28 mouse cellular contexts compared by ENCODE assay signal in the genomic region with DNA sequence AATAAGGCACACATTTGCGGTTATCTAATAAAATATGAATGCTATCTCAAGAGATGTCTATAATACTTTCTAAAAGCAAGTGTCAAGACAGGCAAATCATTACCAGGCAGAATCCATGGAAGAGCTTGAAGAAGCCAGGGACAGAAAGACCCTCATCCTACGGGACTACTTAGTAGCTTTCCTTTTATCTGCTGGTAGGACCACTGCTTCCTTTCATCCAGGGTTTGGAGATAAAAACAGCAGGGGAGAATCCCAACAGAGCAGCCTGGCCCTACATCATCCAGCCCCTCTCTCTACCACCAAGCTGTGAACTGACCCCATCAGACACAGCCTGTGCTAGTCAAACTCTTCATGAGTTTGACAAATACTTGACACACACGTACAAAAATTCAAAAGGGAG.
"Had no signal": no experiment of that assay in that cellular context is flagged by ENCODE, and none has a peak within 500 bp of the region (broad histone marks: within the 10 kb centered on the region; RNA-seq: fewer than 3 reads in every experiment).

No protein-coding gene starts in this region.

- H3K4me3 ChIP-seq: embryonic facial prominence, embryonic 10.5 days; embryonic facial prominence, embryonic 12.5 days; embryonic facial prominence, embryonic 13.5 days; embryonic facial prominence, embryonic 15.5 days; erythroblast, embryonic 14.5 days; forebrain, embryonic 10.5 days; forebrain, embryonic 12.5 days; forebrain, embryonic 13.5 days; forebrain, embryonic 15.5 days; gastrocnemius, adult 2 months; heart, adult 2 months had no signal

- H3K9me3 ChIP-seq: embryonic facial prominence, embryonic 10.5 days; embryonic facial prominence, embryonic 12.5 days; embryonic facial prominence, embryonic 13.5 days; embryonic facial prominence, embryonic 15.5 days; forebrain, embryonic 10.5 days; forebrain, embryonic 12.5 days; forebrain, embryonic 13.5 days; forebrain, embryonic 15.5 days had no signal

- H3K9ac ChIP-seq: embryonic facial prominence, embryonic 12.5 days; embryonic facial prominence, embryonic 13.5 days; embryonic facial prominence, embryonic 15.5 days; forebrain, embryonic 12.5 days; forebrain, embryonic 13.5 days; forebrain, embryonic 15.5 days; forebrain, postnatal 0 days had no signal

- DNase-seq: cerebellum, adult 2 months; cerebellum, adult 8-10 months; cerebellum, adult 9-10 months; cerebellum, adult 9-11 months; cerebellum, postnatal 10 days; cerebellum, postnatal 14 days; cerebellum, postnatal 25 days; cerebellum, postnatal 36 days; embryo, embryonic 11 days; forebrain, postnatal 0 days; gastrocnemius, adult 2 months; gastrocnemius, postnatal 10 days; gastrocnemius, postnatal 14 days; gastrocnemius, postnatal 25 days; gastrocnemius, postnatal 36 days; heart, adult 18-20 months; heart, adult 2 months had no signal

- H3K27me3 ChIP-seq: embryonic facial prominence, embryonic 12.5 days; embryonic facial prominence, embryonic 13.5 days; embryonic facial prominence, embryonic 15.5 days; forebrain, embryonic 12.5 days; forebrain, embryonic 13.5 days; forebrain, embryonic 15.5 days had no signal

- H3K4me2 ChIP-seq: embryonic facial prominence, embryonic 12.5 days; embryonic facial prominence, embryonic 13.5 days; embryonic facial prominence, embryonic 15.5 days; forebrain, embryonic 12.5 days; forebrain, embryonic 13.5 days; forebrain, embryonic 15.5 days had no signal

- ATAC-seq: forebrain, embryonic 13.5 days; forebrain, embryonic 14.5 days; forebrain, embryonic 15.5 days; forebrain, embryonic 16.5 days; forebrain, postnatal 0 days had no signal

- H3K27ac ChIP-seq: embryonic facial prominence, embryonic 10.5 days; embryonic facial prominence, embryonic 12.5 days; embryonic facial prominence, embryonic 13.5 days; embryonic facial prominence, embryonic 15.5 days; forebrain, embryonic 10.5 days; forebrain, embryonic 12.5 days; forebrain, embryonic 13.5 days; forebrain, embryonic 15.5 days; gastrocnemius, adult 2 months; heart, adult 2 months had no signal

- H3K36me3 ChIP-seq: embryonic facial prominence, embryonic 10.5 days; embryonic facial prominence, embryonic 12.5 days; embryonic facial prominence, embryonic 13.5 days; embryonic facial prominence, embryonic 15.5 days; forebrain, embryonic 10.5 days; forebrain, embryonic 12.5 days; forebrain, embryonic 15.5 days had no signal
